Mouse (Mus musculus): ENCODE measurements around the gene Coro1c.

The Coro1c gene

DNA sequence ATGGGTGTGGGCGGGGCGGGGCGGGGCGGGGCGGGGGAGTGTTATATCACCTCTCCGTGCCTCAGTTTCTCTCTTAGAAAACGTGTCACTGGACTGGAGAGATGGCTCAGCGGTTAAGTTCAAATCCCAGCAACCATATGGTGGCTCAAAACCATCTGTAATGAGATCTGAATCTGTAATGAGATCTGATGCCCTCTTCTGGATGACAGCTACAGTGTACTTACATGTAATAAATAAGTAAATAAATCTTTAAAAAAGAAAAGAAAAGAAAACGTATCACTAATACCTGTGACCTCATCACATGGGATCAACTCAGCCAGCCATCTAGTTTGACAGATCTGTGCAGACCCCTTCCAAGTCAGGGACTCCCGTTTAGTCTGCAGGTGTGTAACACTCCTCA lies 21.0 kb upstream of the Coro1c start:
- DNase-seq (ENCODE audit: low spot score in 2 of 2), result no peak

DNA sequence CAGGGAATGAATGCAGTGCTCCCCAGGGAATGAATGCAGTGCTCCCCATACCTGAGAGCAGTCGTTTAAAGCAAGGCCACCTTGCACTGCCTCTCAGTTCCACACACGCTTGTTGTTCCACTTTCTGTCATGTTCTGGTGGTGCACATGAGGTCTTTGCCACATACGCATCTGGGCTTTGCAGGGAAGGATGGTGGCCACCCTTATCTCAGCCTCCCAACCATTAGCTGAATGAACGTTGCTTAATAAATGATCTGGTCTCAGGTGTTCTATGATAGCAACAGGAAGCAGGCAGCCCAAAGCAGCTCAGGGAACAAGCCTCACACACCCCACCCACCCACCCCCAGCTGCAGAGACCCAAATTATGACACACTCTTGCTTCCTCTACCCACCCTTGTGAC lies 16.1 kb upstream of the Coro1c start:
- DNase-seq (ENCODE audit: low spot score in 2 of 2), result no peak

DNA sequence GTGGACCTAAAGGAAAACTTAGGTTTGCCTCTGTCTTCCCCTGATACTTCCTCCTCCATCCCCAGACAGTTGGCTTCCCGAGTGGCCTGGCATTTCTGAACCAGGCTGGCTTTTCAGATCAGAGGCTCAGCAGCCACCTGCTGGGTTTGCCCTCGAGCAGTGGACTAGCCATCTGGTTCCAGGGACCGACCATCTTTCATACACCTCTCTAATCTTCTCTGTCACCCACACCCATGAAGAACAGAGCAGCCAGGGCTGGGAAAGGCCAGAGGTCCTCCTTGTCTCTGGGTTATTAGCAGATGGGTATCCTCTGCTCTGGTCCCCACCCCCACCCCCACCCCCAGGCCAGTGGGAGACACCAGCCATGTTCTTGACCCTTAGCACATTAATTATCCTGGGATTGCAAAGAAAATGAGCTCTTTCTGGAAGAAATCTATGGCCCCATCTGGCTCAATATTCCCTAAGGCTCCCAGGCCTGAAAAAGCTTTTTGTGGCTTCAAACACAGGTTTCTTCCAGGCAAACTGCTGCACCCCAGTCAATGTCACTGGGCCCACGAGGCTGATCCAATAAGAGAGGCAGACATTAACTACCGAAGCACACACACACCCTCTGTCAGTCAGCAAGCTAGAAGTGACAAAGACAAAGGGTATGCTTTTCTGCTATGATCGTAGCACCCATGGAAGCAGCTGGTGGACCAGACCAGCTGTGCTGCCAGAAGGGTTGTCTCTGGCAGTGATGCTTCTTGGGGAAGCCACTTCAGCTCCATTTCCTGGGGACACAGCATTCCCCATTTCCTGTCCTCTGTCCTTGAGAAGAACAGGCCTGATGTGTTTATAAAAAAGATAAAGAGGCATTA lies 13.0 kb upstream of the Coro1c start:
- DNase-seq (ENCODE audit: low spot score in 2 of 2), result peak in 1 of 2 experiments; percentile 46

DNA sequence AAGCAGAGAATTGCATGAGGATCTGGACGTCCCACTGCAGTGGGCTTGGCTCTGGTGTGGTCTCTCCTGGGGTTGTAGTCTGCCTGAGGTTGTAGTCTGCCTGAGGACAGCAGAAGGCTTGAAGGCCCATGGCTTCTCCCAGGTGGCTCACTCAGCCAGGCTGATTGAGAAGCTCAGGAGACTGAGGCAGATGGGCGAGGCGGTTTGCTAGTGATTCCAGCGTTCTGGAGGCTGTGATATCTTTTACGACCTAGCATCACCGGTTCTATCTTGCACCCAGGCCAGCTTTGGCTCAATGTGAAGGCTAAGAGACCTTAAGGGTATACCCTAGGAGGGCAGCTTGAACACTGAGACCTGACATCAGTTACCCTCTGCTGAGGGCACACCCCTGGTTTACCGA lies 10.5 kb upstream of the Coro1c start:
- DNase-seq (ENCODE audit: low spot score in 2 of 2), result no peak

DNA sequence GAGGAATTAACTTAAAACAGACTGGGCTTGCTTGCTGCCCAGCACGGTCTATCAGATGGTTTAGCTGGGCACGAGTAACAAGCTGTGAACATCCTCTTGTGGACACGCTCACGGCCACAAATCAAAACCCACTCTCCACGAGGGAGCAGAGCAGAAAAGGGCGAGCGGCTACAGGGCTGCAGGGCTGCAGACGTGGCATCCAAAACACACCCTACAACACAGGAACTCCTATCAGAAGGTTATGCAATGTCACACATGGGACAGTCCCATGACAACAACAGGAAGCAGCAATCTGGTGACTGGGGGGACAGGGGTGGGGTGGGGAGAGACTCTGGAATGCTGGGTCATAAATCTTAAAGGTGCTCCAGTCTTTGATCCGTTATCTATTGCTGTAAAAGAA lies 10.1 kb upstream of the Coro1c start:
- DNase-seq (ENCODE audit: low spot score in 2 of 2), result peak; percentile 81 to 92

DNA sequence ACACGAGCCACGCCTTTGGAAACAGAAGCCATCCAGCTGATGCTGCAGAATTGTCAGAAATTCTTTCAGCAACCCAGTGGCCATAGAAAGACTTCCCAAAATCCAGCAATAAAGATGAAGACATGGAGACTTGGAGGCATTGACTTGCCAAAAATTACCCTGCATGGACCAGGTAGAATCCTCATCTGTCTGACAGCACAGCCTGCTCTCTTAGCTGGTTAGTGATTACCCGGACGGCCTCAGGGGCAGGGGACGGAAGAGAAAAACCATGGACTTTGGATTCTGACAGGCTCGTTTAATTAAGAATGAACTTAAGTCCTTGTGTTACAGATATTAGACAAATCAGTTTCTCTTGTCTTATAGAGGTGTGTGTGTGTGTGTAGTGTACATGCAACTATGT lies 2.1 kb upstream of the Coro1c start:
- DNase-seq (ENCODE audit: low spot score in 2 of 2), result no peak

DNA sequence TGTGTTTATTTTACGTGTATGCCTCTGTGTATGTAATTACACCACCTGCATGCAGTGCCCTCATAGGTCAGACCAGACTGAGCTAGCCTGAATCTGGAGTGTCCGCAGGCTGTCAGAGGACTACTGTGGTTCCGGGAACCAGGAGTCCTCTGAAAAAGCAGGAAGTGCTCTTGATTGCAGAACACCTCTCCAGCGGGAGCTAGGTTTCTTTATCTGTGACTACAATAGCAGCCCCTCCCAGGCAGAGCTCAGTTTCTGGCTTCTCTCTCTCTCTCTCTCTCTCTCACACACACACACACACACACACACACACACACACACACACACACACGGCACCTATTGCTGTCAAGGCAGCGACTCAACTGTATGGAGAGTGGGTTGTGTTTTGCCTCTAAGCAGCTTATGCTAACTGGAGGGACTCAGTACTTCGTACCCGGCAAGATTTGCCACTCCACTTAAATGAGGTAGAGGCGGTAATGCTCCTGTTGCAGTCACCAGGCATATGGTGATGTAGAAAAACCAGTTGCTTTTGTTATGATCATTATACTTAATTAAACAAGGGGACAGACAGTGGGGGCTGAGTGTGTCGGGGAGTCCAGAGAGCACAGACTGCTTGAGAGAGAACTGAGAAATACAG lies 1.6 kb upstream of the Coro1c start:
- DNase-seq (ENCODE audit: low spot score in 2 of 2), result no peak

DNA sequence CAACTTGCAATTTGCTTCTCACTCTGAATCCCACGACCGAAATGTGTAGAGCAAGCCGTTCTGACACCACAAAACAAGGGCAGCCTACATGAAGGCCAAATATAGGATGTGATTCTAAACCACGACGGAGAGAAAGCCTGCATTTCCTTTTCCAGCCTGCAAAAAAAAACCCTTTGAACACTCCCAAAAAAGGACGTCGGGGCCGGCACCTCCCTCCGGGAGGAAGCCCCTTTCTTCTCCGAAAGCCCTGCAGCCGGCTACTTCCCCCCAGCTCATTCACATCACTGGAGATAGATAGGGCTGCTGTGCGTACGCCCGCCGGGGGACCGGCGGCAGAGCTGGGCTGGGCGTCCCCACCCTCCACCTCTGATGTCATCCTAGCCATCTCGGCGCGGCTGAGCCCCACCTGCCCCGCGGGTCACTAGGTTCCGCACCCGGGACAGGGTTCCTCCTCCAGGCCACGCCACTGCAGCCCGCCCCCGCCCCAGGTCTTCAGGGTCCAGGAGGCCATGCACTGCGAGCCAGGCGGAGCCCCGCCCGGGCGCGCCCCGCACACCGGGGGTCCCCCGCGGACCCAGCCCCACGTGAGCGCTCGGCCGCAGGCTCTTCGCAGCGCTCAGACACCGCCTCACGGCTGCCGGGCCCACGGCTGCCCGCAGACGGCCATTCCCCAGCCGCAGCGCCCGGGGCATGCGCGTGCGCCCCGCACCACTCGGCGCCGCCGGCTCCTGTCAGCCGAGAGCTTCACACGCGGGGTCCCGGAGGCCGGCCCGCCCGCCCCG lies 581 bp downstream of the Coro1c start:
- peak; percentile 68 to 77 for DNase-seq (ENCODE audit: low spot score in 2 of 2)

DNA sequence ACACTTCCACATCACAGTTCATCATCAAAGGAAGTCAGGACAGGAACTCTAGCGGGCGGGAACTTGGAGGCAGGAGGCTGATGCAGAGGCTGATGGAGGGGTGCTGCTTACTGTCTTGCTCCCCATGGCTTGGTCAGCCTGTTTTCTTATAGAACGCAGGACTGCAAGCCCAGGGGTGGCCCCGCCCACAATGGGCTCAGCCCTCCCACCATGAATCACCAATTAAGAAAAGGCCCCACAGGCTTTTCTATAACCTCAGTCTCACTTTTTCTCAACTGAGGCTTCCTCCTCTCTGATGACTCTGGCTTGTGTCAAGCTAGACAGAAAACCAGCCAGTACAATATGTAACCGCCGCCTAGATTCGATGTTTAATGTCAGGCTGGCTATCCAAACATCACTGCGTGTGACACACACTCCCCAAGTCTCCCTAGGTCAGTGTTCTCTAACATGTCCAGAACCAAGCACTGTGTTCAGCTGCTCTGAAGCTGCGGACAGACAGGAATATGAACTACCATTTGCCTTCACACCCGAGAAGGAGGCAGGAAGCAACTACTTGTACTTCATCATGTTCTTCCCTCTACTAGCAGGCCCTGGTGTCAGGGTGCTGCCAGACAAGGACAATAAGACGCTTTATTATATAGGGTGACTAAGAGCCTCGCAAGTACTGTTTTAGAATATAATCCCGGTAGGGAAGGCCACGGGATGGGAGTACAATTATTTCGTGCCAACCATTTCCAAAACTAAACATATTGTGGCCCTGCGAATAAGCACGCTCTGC lies 1.4 kb downstream of the Coro1c start:
- peak in 1 of 2 experiments; percentile 48 for DNase-seq (ENCODE audit: low spot score in 2 of 2)

DNA sequence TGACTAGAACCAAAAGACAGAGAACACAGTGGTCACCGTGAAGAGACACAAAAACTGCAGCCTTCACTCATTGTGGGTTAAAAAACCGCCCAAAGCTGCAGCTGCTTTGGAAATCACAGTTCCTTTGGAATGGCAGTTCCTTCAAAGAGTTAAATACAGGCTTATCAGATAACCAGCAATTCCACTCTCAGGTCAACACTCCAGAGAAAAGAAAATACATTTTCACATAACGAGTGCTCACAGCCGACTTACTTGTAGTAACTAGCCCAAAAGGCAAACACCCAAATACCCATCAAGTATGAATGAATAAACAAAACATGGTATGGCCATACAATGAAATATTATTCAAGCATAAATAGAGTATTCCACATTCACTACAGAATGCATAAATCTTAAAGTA lies 3.6 kb downstream of the Coro1c start:
- no peak for DNase-seq (ENCODE audit: low spot score in 2 of 2)

DNA sequence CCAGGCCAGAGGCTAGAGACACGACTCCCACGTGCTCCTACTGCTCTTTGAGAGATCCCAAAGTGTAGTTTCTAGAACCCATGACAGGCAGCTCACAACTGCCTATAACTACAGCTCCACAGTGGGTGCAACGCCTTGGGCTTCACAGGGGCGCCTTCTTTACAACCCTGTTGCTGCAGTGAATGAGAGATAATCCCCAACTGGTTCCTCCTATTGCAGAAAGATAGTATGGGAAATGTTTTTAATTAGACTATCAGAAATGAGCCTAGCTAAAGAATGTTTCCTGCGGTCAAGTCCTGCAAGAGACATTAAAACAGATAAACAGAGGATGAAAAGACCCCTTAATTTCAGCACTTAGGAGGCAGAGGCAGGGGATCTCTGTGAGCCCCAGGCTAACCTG lies 5.6 kb downstream of the Coro1c start:
- DNase-seq (ENCODE audit: low spot score in 2 of 2), result no peak

DNA sequence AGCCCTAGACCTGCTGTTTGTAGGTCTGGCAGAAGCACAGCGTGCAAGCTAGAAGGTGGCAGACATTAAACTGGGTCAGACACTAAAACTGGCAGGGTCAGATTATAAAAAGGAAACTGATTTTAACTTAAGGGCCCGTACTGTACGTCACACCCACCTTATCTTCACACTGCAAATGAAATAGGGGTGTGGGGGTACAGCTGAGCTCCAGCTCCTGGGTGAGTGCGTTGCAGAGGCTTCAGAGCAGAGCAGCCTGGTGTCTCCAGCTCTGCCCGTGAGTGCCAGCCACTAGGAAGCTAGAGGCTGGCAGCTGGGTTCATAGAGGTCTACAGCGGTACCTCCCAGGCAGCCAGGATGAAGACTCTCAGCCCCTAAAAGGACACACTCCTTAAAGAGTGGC lies 6.5 kb downstream of the Coro1c start:
- no peak for DNase-seq (ENCODE audit: low spot score in 2 of 2)

DNA sequence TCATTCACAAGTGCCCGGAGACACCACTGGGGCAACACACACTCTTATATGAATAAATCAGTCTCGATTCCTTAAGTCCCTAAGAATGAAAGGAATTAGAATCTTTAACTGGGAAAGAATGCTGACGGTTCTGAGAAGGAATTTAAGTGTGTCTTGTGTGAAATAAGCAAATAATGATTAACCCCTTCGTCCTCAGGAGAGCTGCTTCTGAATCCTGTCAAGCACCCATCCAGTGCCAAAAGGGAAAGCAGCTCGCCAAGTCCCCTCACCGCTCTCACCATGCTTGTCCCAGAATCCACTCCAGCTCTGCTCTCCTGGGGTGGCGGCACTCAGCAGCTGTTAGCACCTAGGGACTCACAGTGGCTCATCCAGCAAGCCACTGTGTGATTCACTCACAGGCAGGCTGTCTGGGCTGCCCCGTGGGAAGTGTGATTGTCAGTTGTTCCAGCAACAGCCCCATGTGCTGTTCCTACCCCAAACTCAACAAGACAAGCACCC lies 7.4 kb downstream of the Coro1c start:
- DNase-seq (ENCODE audit: low spot score in 2 of 2), result no peak

DNA sequence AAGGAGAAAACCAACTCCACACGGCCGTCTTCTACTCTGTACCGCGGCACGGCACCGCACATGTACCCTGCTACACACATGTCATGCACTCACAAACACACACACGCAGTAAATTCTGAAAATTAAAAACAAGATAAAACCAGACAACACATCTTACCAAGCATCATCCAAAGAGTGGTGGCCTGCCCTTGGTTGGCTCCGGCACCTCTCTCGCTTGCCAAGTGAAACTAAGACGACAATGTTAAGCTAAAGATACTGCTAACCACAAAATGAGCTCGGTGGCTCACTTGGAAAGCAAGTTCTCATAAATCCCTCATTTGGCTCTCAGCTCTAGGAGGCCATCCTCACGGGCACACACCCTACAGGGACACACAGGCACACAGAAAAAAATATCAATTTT lies 9.0 kb downstream of the Coro1c start:
- no peak for DNase-seq (ENCODE audit: low spot score in 2 of 2)

DNA sequence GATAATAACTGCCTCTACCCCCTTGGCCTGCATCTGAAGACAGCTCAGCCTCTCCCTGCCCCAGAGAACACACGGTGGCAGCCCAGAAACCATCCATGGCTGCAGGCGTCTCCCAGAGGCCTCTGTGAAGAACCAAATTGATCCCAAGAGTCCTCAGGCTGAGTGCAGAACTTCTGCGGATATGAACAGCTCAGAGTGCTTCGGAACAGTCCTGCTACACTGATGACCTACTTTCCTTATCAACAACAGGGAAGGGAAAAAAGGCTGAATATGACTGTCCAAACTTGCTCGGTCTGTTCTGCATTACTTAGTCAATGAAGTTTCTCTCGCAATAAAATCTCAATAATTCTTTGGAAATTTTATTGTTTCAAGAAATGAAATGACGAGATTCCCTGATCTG lies 16.6 kb downstream of the Coro1c start:
- no peak for DNase-seq (ENCODE audit: low spot score in 2 of 2)

DNA sequence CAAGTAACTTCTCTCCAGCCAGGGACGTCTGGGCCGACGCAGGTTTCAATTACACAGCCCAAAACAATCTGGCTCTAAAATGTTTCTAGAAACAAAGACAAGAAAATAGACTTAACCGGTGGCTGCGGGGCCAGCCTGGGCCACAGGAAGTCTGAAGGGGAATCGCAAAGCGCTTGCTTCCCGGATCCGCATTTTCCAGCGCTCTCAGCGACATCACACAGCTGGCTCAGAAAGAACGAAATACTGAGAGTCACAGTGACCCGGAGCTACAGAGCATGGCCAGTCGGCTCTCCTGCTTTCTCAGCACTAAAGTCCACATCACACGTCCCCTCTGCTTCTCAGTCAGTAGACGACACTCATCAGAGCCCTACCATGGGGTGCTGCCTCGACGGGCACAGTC lies 17.7 kb downstream of the Coro1c start:
- DNase-seq (ENCODE audit: low spot score in 2 of 2), result peak; percentile 49 to 62

DNA sequence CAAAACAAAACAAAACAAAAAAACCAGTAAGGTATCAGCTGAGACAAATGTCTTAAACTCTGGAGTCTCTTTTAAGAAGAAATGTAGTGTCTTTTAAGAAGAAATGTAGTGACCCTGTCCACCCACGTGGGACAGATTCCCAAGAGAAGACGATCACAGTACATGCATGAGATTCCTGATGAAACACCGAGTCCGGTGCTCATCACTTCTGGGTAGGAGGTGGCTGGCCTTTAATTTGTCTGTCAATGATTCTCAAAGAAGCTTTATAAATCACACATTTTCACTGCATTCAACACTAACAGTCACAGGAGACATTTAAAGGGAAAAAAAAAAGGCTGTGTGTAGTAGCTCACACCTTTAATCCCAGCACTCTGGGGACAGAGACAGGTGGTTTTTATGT lies 18.6 kb downstream of the Coro1c start:
- no peak for DNase-seq (ENCODE audit: low spot score in 2 of 2)

DNA sequence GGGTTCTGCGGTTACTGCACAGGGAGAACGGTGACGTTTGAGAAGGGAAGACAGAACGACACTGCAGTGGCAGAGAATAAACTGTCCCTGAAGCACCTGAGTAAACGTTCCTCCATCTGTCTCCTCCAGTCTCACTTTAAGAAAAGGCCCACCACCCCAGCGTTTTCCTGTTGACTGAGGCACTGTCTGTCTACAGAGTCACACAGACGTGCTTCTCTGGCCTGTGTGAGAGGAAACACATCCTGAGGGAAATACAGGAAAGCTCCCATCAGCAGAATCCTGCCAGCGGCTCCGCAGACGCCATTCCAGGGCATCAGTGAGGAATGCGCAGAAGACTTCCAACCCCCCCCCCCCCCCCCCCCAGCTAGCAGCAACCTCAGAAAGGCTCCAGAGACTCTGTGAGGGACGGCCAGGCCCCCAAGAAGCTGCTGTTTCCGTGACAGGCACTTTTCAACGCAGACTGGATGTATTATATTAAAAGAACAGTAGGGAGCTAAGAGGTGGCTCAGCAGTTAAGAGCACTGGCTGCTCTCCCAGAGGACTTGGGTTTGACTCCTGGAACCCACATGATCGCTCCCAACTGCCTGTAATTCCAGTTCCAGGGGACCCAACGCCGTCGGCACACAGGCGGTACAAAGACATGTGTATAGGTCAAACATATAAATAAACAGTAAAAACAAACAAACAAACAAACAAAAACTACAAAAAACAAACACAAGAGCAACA lies 19.2 kb downstream of the Coro1c start:
- DNase-seq (ENCODE audit: low spot score in 2 of 2), result peak; percentile 56 to 70

DNA sequence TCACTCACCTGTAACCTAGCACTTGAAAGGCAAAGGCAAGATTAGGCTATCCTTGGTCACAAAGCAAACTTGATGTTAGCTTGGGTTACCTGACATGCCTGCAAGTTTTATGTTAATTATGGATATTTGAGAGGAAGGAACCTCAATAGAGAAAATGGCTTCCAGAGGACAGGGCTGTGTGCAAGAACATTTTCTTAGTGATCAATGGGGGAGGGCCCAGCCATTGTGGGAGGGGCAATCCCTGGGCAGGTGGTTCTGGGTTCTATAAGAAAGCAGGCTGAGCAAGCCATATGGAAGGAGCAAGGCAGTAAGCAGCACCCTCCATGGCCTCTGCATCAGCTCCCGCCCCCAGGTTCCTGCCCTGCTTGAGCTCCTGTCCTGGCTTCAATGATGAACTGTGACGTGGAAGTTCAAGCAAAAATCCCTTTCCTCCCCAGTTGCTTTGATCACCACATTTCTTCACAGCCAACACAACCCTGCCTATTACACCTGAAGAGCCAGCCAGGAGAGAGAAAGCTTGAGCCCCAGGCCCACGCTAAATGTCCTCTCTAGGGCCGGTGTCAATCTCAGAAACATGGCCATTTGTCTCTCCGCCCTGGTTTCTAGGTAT lies 20.3 kb downstream of the Coro1c start:
- DNase-seq (ENCODE audit: low spot score in 2 of 2), result no peak

DNA sequence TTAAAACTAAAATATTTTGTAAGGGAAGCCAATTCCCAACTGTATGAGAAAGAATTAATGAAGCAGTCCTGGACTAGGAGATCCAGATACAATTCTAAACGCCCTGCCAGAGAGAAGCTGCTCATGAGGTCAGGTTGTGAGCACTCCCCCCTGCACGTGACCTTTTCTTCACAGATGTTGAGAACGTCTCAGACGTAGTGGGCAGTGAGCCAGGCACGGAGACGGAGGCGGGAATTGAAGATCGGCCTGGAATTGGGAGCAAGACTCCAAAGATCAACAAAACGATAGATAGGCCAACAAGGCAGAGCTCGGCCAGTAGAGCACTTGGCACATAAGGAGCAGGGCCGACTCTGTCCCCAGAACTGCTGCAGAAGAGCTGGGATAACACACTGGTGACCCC lies 21.4 kb downstream of the Coro1c start:
- peak; percentile 72 for DNase-seq (ENCODE audit: low spot score in 2 of 2)

DNA sequence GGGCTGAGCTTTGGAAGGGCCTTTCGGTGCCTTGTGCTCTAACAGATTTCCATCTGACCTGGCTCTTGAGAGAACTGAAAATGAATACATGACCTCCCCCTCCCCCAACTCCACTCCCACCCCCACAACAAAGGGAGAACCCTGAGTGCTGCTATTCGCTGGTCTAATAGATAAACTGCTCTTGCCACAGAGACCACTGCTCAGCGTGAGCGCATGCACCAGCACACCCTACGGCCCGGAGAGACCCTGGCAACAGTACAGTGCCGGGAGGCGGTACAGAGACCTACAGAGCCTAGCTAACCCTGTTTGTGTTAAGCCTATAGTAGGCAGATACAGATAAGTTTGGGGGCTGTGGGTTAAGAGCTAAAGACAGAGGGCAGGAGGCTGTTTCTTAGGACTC lies 22.9 kb downstream of the Coro1c start:
- DNase-seq (ENCODE audit: low spot score in 2 of 2), result no peak

All from heart, adult 9 months (tissue).